Mouse (Mus musculus) lung, adult 18-20 months (tissue): Measurements from ENCODE around the gene Icos.

Experiments used
- DNase-seq, 2 experiments: peaks; one replicate each; pipeline ENCODE4 v3.0.0; 2022; ENCODE audit warnings: mixed read lengths in 2 of 2

The Icos gene

DNA sequence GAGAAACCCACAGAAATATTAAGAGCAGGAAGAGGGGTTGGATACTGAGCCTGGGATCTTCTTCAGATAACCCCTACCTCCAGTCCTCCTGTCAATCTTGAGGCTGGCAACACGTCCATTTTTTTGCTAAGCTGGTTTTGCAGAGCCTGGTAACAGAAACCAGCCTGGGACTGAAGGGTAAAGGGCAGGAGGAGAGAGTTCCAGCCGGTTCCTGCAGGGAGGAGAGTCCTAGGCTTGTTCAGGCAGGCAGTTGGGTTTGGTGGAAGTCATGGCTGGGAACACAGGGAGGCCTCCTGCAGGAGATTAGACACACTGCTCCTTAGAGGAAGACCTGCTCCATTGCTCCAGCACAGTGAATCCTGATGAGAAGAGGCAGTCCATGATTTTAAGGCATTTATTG, 10.2 kb upstream of the Icos start:
- DNase-seq = no peak

DNA sequence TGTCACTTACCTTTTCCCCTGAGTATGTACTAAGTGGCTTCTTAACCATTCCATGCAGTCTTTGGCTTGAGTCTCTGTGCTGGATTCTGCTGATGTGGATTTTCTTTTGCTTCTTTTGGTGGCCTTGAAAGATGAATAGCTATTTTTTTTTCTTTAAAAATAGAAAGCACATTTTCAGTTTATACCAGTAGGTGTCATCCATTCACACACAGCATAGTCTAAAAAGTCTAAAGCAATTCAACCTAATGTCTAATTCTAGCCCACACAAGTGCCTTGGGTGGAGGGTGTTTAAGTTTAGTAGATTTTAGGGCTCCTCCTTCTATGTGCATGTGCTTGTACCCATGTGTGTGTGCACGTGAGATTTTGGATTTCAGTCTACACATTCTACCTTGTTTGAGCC, 6.9 kb upstream of the Icos start:
- DNase-seq = no peak

DNA sequence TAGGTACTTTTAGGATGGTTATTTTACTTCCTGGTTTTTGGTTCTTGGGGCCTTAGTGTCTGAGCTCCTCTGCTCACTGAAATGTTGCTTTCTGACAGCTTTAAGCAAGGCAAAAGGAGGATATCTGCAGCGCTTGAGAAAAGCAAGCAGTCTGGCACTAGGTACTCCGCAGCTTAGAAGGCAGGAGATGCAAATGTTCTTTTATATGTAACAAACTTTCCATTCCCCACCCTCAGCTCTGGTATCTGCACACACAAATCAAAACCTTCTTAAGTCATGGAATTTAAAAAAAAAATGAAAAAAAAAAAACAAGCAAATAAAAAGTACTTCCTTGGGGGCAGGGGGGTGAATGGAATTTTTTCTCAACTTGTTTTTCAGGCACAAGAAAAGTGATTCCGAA, 3.5 kb upstream of the Icos start:
- DNase-seq = no peak

DNA sequence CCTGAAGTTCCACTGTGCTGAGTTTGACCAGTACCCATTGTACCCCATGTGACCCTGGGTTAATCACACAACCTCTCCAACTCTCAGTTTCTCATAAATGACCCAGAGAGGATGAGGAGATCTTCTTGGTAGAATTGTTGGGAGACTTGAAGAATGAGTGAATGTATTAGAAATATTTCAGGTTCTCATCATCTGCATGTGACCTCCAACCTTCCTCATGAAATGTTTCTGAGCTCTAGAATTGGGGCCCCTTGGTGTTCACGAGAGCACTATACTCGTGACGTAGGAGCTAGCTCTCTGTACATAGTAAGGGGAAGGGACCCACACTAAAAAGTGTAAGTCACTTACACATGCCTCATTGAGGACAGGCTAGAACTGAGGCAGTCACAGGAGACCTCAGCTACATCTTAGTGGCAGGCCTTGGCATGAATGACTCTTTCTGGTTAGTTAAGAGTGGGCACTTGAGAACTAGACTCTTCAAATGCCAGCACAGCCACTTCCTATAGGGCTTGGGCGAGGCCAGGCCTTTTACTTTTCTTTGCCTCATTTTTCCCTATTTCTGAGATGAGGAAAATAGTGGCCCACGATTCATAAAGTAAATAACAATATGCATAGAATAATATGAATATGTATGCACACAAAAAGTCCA, 2.0 kb upstream of the Icos start:
- DNase-seq = no peak

DNA sequence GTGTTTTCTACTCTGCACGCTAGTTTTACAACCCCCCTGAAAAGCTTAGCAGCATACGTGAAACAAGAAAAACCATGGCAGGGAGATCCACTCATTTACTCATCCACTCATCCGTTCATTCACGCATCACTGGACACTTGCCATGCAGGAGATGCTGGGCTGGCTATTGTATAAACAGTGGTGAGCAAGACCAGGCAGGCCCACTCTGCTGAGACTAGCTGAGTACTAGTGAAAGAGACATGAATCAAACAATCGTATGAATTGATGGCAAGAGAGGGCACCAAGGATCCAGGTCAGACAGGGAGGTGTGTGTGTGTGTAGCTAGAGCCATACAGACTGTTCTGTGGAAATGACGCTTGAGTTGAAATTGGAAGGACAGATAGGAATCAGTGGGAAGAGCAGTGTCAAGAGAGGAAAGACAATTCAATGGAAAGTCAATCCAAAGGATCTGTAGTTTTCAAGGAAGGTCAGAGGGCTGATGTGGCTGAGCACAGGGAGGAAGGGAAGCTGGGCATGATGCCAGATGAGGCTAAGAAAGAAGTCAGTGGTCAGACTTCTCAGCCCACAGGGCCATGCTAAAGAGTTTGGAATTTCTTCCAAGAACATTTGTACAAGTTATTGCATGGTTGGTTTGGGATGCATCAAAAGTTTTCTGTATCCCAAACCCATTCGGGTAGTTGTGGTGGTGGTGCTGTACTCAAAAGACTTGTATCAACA, 1.6 kb downstream of the Icos start:
- DNase-seq = no peak

DNA sequence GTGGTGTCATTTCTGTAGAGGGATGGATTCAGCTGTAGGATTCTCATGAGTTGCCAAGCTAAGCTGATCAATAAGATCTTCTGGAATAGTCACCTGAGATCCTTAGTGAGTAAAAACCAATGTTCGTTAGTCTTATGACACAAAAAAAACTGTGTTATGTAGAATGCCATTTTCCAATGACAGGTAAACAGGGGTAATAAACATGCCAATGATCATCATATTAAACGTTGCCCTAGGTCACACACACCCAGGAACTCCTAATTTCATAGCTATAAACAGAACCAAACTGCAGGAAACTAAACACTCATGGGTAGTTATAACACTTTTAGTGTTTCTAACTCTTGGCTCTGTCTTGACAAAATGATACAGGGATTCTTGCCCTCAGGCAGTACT, 2.1 kb downstream of the Icos start:
- no peak for DNase-seq

DNA sequence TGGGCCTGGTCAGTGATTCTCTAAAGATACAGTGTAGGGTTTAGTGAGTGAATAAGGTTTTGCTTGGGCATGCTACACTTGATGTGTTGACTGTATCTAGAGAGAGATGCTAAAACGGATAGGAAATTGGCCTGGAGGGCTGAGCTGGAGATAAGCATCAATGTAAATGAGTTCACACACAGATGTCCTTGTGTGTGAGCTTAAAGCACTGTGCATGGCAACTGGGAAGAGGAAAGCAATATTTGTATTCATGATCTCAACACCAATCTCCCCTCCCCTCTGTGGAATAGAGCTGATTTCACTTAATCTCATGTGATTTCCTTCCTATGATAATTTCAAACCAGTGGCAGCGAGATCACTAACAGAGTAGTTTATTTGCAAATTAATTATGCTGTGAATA, 7.3 kb downstream of the Icos start:
- no peak for DNase-seq

DNA sequence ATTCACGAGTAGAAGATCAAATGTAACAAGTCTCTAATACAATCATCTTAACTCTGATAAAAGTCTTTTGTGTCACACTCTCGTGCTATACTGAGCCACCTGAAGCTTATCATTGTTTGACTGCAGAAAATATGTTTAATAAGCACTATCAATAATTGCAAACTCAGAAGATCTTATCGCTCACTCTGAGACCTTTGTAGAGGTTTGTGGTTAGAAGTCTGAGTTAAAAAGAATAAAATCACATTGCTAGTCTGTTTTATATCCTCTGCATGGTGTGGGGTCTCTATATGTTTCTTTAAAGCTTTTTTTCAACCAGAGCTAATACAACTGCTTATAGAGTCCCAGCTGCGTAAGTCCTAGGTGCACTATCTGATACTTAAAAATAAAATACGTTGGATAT, 8.4 kb downstream of the Icos start:
- no peak for DNase-seq

DNA sequence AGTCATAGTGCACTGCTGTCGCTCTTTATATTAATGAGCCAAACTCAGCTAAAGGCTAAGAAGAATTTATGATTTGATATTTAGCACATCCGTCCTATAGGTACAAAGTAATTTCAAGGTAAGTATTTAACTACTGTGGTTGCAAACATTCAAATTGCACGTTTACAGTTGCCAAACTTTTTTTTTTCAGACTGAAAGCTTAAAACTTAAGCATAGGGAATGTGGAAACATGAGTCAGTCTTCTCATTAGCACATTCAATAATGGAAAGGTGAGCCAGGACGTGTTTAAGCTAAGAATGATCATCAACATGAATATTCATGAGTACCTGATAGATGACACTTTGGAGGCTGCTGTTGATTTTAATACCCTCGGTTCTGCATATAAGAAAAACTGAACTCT, 11.4 kb downstream of the Icos start:
- no peak for DNase-seq

DNA sequence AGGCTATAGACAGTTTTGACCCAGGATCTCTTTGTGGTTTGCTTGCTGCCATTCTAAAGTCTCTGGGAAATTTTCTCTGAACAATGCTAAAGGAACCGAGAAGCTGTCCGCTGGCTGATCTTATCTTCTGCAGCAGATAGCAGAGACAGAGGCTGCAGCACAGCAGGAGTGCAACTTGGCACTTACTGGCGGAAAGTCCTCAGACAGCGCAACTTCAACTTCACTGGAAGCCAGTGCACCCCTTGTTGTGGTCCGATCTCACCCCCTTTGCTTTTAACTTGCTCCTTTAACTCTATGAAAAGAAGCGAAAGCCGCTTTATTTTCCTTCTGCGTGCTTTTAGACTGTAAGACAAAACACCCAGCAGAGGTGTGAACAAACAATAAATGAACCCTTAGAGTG, 12.6 kb downstream of the Icos start:
- DNase-seq = no peak

DNA sequence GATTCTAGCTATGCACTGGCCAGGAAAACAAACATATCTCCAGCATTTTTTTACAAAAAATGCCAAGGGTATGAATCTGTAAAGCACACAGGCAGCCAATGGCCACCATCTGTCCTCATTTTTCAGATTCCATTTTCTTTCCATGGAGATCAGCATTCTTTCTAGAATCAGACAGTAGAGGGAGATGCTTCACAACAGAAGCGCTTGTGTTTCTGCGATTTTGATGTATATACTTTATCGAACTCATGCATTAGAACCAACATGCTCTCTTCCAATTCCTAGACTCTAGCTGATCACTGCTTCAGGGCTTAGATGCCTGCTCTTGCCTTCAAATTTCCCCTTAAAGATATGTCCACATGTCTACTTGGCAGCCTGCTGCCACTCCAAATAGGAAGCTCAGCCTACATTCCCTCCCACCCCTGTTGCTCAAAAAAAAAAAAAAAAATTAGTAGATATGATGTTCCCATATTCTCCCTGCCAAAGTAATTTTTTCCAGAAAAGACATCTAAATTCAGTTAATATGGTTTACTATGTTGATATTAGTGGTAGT, 20.4 kb downstream of the Icos start:
- no peak for DNase-seq

DNA sequence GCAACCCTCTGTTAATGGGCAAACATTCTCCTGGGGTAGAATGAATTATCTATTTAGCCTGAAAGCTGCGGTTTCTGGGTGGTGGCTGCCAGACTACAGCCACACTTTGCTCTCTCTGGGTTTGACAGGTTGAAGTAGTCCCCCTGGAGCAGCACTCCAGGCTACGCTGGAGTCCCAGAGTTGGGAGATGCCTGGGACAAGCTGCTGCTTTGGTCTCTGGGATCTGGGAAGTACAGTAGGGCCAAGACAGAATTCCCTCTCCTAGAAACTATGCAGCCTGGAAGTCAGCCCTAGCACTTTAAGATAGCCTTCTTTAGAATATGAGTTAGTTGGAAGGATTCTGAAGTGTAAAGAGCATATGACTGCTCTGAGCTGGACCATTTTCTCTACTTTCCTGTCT, 21.0 kb downstream of the Icos start:
- DNase-seq = no peak

DNA sequence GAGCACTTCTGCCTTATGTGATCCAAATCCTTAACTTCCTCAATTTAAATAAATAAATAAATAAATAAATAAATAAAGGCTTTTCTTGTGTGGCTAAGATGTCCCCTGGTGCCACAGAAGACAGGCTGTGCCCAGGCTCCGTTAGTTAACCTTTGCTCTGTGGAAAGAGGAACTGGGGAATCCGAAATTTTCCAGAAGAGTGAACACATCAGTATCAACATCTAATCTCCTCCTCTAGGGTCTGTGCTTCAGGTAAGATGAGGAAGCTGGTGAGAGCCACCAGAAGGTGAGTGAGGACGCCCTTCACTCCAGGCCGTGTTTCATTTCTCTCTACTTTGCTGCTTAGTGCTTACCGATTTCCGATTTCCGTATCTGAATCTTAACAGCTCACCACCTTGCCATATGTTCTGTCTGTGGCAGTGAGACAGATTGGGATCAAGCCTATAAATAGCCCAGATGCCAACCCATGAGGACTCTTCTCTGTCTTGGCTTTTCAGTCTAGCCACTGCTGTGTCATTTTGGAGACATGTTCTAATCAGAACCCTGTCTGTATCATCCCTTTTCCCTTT, 24.1 kb downstream of the Icos start:
- no peak for DNase-seq

DNA sequence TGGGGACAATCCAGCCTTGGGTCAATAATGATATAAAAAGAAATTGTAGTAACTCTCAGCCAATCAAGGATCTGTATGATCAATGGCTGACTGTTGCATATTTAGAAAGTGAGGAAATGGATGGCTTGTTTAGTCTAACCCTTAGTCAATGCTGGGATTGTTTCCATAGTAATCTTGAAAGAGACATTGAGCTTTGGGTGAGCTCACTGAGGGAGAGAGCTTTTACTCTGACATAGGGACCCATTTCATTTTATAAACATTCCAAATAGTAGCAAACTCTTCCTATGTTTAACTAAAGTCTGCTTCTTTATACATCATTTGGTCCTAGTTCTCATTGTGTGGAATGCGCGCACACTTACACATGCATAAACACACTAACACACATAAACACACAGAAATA, 28.5 kb downstream of the Icos start:
- DNase-seq = no peak

DNA sequence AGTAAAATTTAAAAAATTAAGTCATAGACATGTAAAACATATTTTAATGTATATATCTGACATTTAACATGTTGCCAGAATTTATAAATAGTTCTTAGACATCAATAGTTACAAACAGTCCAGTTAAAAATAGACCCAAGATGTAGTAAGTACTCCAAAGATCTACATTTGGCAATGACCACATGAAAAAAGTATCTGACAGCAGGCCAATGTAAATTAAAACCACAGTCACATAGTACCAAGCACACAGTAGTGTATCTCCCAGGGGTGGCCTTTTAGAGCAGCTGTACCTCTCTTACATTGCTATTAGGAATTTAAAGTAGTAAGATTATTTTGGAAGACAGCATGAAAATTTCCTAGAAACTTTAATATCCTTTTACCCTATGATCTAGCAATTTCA, 29.8 kb downstream of the Icos start:
- no peak for DNase-seq

DNA sequence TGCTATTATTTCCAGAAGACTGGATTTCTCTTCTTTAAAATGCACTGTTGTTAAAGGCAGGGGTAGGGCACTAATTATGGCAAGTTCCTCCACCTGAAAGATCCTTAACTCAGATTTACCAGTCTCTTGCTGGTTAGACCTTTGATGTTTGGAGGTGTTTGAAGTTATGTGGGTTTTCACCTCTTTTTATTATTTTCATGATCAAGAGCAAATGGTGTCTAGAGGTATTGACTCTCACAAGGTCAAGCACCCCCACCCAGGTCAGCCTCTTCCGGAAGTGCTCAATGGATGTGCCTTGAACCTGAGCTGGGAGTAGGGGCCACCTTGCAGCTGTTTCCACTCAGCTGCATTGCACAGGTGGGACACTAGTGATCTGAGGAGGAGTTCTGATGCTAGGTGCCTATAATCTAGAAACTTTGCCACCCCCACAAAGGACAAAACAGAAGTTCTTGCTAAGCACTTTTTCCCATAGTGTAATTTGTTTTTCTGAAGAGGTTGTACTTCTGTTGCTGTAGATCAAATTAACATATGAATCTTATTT, 38.9 kb downstream of the Icos start:
- no peak for DNase-seq

DNA sequence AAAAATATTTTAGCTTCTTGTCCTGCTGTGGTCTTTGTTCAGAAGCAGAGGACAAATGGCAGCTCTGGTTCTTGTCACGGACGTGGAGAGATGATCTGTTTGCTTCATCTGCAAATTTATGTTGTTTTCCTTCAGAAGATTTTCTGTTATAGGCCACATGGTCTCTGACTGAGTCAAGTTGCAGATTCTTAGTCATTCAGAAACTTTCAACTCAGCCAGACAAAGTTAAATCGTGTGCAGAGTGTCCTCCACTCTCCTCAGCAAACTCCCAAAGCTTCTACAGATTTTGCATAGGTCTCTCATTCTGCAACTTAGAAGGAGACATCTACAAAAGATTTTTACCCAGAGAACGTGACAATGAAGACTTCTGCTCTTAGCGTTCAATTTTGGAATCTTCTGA, 49.0 kb downstream of the Icos start:
- DNase-seq = no peak

DNA sequence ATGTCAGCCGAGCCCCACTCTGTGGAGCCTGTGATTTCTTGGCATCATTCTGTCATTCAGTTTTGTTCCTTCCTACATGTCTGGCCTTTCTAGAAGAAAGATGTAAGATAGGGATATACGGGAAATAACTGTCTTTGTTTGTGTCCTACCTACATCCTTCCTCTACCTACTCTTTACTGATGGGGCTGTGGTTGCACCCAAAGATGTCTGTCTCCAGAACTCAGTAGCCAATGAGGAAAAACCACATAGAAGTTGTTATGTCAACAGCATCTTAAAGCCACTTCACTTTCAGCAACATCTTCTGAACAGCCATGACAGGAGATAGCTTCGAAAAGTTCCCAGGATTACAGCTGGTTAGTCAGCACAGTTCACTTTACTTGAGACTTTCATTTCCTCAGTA, 49.8 kb downstream of the Icos start:
- no peak for DNase-seq

DNA sequence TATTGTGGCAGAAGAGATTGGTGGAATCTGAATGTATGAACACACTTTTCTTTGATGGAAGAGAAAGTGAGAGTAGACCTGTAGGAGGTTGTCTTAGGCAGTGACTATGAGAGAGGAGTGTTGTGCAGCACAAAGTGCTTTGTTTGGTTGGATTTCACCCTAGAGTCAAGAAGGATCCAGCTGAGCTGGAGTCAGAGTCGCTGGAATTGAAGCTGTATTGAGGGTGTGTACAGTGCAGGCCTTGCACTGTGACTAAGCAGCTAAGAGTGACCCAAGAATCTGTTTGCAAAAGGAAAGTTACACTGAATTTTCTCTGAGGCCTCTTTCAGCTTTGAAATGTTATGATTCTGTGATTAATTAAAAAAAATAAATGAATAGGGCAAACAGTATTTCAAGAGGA, 52.2 kb downstream of the Icos start:
- DNase-seq = no peak

DNA sequence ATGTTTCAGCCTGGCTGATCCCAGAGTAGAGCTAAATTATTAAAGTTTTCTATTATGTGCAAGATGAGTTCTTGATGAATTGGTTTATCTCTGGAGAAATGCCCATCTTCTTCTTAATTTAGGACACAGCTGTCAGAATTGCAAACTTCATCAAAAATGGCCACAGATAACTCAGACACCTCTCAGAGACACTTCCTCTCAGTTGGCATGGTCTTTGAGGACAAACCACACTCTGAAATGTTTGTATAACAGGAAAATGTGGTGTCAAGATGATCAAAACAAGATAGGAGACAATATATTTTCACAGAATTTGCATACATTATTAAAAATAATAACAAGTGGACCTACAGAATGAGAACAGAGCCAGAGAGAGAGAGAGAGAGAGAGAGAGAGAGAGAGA, 52.8 kb downstream of the Icos start:
- DNase-seq = no peak

DNA sequence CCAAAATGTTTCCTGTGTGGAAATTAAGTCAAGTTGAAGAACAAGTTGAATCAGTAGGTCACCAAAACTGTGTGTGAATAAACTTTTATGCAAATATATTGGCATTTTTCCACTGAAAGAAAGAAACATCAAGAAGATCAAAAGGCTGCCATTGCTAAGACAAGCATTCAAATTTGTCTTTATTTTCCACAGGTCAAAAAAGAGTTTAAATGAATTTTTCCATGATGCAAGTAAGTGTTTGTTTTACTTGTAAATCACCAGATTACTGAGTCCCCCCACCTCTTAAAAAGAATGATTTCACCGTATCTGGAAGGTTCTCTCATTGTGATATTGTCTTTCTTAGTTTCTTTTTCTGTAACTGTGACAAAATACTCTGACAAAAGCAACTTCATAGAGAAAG, 57.5 kb downstream of the Icos start:
- no peak for DNase-seq

DNA sequence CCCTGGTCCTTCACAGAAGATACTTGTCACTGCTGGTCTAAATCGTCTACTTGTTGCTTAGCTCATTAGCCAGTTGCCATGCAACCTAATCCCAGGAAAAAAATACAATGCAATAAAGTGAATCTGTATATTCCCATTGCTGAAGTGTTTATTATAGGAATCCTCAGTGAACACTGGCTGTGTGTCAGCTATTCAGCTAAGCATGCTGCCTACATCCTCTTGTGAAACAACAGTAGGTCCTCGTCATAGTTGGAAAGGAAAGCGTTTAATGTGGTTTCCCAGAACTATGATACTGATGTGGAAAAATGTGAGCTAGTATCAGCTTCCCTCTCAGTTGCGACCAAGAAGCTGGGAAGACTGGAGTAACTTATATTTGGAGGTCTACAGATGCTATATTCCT, 60.5 kb downstream of the Icos start:
- DNase-seq = no peak

DNA sequence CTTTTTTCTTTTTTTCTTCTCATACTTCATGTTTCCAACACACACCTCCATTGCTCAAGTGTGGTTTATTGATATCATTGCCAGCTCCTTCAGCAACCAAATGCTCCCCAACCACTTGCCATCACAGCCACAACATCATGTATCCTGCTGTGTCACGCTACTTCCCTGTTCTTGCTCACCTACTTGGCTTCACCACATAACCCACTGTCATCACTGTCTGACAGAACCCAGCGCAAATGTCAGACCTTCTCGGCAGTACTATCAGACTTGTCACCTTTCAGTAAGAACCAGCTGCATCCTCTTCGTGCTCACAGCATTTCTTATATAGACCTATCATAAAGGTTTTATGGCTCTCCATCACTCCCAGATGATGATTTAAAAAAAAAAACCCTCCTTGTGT, 61.6 kb downstream of the Icos start:
- no peak for DNase-seq

DNA sequence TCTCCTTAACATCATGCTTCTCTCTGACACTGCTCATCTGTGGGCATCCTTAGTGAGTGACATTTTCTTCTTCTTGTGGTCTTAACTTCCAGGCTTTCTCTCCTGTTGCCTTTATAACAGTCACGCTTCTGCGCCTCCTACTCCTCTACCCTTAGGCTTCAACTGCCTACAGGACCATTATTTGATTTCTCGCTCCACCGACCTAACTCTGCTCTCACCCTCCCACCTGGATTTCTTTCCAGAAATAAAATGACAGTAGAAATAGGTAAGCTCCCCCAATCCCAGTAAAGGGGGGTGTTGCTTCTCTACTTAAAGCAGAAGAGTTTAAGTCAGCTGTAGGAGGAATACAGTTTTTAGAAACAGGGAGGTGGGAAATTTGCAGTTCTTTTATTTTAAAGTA, 62.7 kb downstream of the Icos start:
- no peak for DNase-seq
